Mouse (Mus musculus) MEL (cell line): ENCODE results near the gene Smarcc2. TPM values are rescaled to one million over a fixed set of nuclear protein-coding genes. Genes with fewer than 3 reads are reported as not detected.
"Not testable (repeated sequence)": the region's sequence is repeated elsewhere in the genome, so short reads cannot be mapped to it uniquely, and the experiment has no call there.

Experiments
- DNase-seq: peaks from one replicate; pipeline ENCODE4 v3.0.0; 2011; ENCODE audit warnings: low read depth, low spot score
- H3K27ac ChIP-seq: 2 replicates; pipeline ENCODE4 v1.5.1; 2012; ENCODE audit warnings: low read depth, mild to moderate bottlenecking, control low read depth, low read length, moderate library complexity; ENCODE audit not compliant: control insufficient read depth
- H3K27me3 ChIP-seq, 2 experiments: fragments of 150-350 bp in 1 of 2; sonication (generic) in 1 of 2; 2 replicates each; pipeline ENCODE4 v1.6.1; 2012; ENCODE audit warnings: low read length in 2 of 2, mild to moderate bottlenecking in 2 of 2, improper control_type of control experiment in 1 of 2, moderate library complexity in 1 of 2; ENCODE audit not compliant: insufficient read depth in 2 of 2, control insufficient read depth in 1 of 2
- H3K36me3 ChIP-seq, 2 experiments: 2 replicates each; pipeline ENCODE4 v1.6.1; 2012 to 2014; ENCODE audit warnings: low read length in 2 of 2, improper control_type of control experiment in 1 of 2, inconsistent platforms in 1 of 2, mild to moderate bottlenecking in 1 of 2; ENCODE audit not compliant: insufficient read depth in 2 of 2, control insufficient read depth in 1 of 2
- H3K4me1 ChIP-seq, 2 experiments: fragments of 150-350 bp in 1 of 2; sonication (generic) in 1 of 2; 2 replicates each; pipeline ENCODE4 v1.6.1; 2012; ENCODE audit warnings: low read length in 2 of 2, improper control_type of control experiment in 1 of 2, mild to moderate bottlenecking in 1 of 2; ENCODE audit not compliant: insufficient read depth in 2 of 2, control insufficient read depth in 1 of 2
- H3K4me3 ChIP-seq, 2 experiments: fragments of 150-350 bp in 1 of 2; sonication (generic) in 1 of 2; 2 replicates each; pipeline ENCODE4 v1.5.1; 2012; ENCODE audit warnings: low read depth in 2 of 2, low read length in 2 of 2, mild to moderate bottlenecking in 2 of 2, moderate library complexity in 2 of 2, control low read depth in 1 of 2, improper control_type of control experiment in 1 of 2; ENCODE audit not compliant: control insufficient read depth in 1 of 2, insufficient read depth in 1 of 2
- H3K79me2 ChIP-seq: 2 replicates; pipeline ENCODE4 v1.6.1; 2012; ENCODE audit warnings: mild to moderate bottlenecking, low read length, moderate library complexity; ENCODE audit not compliant: control insufficient read depth, poor library complexity, insufficient read depth
- H3K9ac ChIP-seq: 2 replicates; pipeline ENCODE4 v1.6.1; 2012; ENCODE audit warnings: low read depth, mild to moderate bottlenecking, control low read depth, low read length, moderate library complexity; ENCODE audit not compliant: control insufficient read depth, poor library complexity, severe bottlenecking
- H3K9me3 ChIP-seq: fragments of 150-350 bp; sonication (generic); replicated peaks from 2 replicates; pipeline ENCODE4 v1.6.1; 2012; ENCODE audit warnings: mild to moderate bottlenecking, low read length, improper control_type of control experiment, moderate library complexity; ENCODE audit not compliant: insufficient read depth
- HCFC1 ChIP-seq: IDR thresholded peaks from 2 replicates; pipeline ENCODE4 v1.6.1; 2012; ENCODE audit warnings: low read depth, mild to moderate bottlenecking, inconsistent platforms, low read length, improper control_type of control experiment, moderate library complexity
- JUND ChIP-seq: IDR thresholded peaks from 2 replicates; pipeline ENCODE4 v1.6.1; 2011; ENCODE audit warnings: low read depth, mild to moderate bottlenecking, improper control_type of control experiment, low read length
- MYC ChIP-seq: IDR thresholded peaks from 2 replicates; pipeline ENCODE4 v1.6.1; 2011; ENCODE audit warnings: low read depth, mild to moderate bottlenecking, low read length, improper control_type of control experiment, moderate library complexity
- POLR2A ChIP-seq, 2 experiments: IDR thresholded peaks; 2 replicates each; pipeline ENCODE4 v1.6.1; 2011 to 2012; ENCODE audit warnings: low read length in 2 of 2, mild to moderate bottlenecking in 2 of 2, control low read depth in 1 of 2, improper control_type of control experiment in 1 of 2, low read depth in 1 of 2, moderate library complexity in 1 of 2; ENCODE audit not compliant: control insufficient read depth in 1 of 2, insufficient read depth in 1 of 2, poor library complexity in 1 of 2
- POLR2AphosphoS2 ChIP-seq: IDR thresholded peaks from 2 replicates; pipeline ENCODE4 v1.6.1; 2011; ENCODE audit warnings: low read length, improper control_type of control experiment
- RAD21 ChIP-seq: IDR thresholded peaks from 2 replicates; pipeline ENCODE4 v1.6.1; 2011; ENCODE audit warnings: mild to moderate bottlenecking, low read depth, low read length, improper control_type of control experiment
- RCOR1 ChIP-seq: IDR thresholded peaks from 2 replicates; pipeline ENCODE4 v1.6.1; 2012; ENCODE audit warnings: low read depth, mild to moderate bottlenecking, inconsistent platforms, low read length, improper control_type of control experiment
- TAL1 ChIP-seq: IDR thresholded peaks from 2 replicates; pipeline ENCODE4 v1.6.1; 2012; ENCODE audit warnings: mild to moderate bottlenecking, inconsistent platforms, low read length, moderate library complexity, mixed read lengths
- ZMIZ1 ChIP-seq: IDR thresholded peaks from 2 replicates; pipeline ENCODE4 v1.6.1; 2012; ENCODE audit warnings: low read depth, mild to moderate bottlenecking, inconsistent platforms, low read length, improper control_type of control experiment, moderate library complexity
- ZNF384 ChIP-seq: IDR thresholded peaks from 2 replicates; pipeline ENCODE4 v1.6.1; 2012; ENCODE audit warnings: low read depth, mild to moderate bottlenecking, inconsistent platforms, low read length, improper control_type of control experiment
- polyA plus RNA-seq, 2 experiments: library from polyadenylated mRNA; stranded (reverse) in 1 of 2; unstranded in 1 of 2; fragments of >175 nt in 1 of 2; fragments of >200 nt in 1 of 2; gene quantifications; 2 replicates each; pipeline versions ENCODE4 v1.2.1 to v1.2.4; 2012; ENCODE audit warnings: low replicate concordance in 2 of 2, low read depth in 1 of 2; ENCODE audit not compliant: insufficient read length in 2 of 2, insufficient read depth in 1 of 2, missing spikeins in 1 of 2
- total RNA-seq: library from RNA; depleted of rRNA; stranded (reverse); fragments of 300-350 nt; gene quantifications from 2 replicates; pipeline ENCODE4 v1.2.3, GENCODE M21; 2012

The Smarcc2 gene
- total and polyA plus RNA-seq, 3 experiments: 24.8 to 226 (median 68.8) TPM

GRCm38 (mm10) chr10:128489785-128490184 is 30.7 kb downstream of the Smarcc2 start:
- no peak overlapping the region for H3K27ac ChIP-seq
- peaks cover 6 to 12% of the 10 kb centered on the region in 2 experiments for H3K36me3 ChIP-seq
- peaks cover 31% of the 10 kb centered on the region for H3K79me2 ChIP-seq
- no peak overlapping the region for H3K9ac ChIP-seq
- peaks cover 0 to 7% of the 10 kb centered on the region in 2 experiments; a peak in 2 of 4 replicates for H3K4me1 ChIP-seq
- no peaks in the 10 kb centered on the region for H3K27me3 ChIP-seq
- TF ChIP-seq RAD21: no peak
- TF ChIP-seq MYC: no peak
- TF ChIP-seq RCOR1: no peak
- TF ChIP-seq ZNF384: no peak
- no peaks in the 10 kb centered on the region for H3K9me3 ChIP-seq
- no peak for DNase-seq
- H3K4me3 ChIP-seq: no peak overlapping the region

DNA sequence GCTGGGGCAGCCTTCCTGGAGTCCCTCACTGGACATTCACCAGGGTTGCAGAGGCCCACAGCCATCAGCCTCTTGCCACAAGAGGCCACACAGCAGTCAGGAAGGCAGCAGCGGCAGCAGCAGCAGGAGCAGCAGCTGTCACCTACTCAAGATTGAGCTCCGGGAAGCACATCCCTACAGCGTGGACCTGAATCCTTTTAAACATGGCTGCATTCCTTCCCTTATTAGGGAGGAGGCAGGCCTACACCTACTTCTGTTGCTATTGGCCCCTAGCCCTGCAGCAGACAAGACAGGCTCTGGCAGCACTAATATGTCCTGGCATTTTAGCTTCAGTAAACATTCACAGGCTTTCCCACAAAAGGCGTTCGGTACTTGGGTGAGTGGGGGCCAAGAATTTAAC is 31.2 kb downstream of the Smarcc2 start:
- H3K27me3 ChIP-seq: no peaks in the 10 kb centered on the region
- no peak for DNase-seq
- no peak overlapping the region for H3K9ac ChIP-seq
- peak; percentile 33; the same call in 1 of the 2 replicates for TF ChIP-seq POLR2AphosphoS2
- peak; percentile 36; the same call in 1 of the 2 replicates for TF ChIP-seq ZMIZ1
- TF ChIP-seq HCFC1: no peak
- TF ChIP-seq, all 39 proteins: peak for 2
- Histone ChIP-seq H3K4me1 (peaks cover 1 to 11% of the 10 kb centered on the region in 2 experiments), H3K36me3 (peaks cover 7 to 10% of the 10 kb centered on the region in 2 experiments), H3K27ac (no peak overlapping the region), H3K79me2 (peaks cover 35% of the 10 kb centered on the region), H3K4me3 (no peak overlapping the region), H3K9me3 (no peaks in the 10 kb centered on the region)

GRCm38 (mm10) chr10:128490912-128491311 is 31.9 kb downstream of the Smarcc2 start:
- H3K27ac ChIP-seq: no peak overlapping the region
- DNase-seq: no peak
- H3K4me3 ChIP-seq: no peak overlapping the region
- H3K9ac ChIP-seq: no peak overlapping the region
- peaks cover 6 to 17% of the 10 kb centered on the region in 2 experiments for H3K4me1 ChIP-seq
- H3K27me3 ChIP-seq: no peaks in the 10 kb centered on the region
- no peak for TF ChIP-seq JUND
- H3K9me3 ChIP-seq: no peaks in the 10 kb centered on the region
- H3K79me2 ChIP-seq: peaks cover 36% of the 10 kb centered on the region
- peaks cover 10 to 14% of the 10 kb centered on the region in 2 experiments for H3K36me3 ChIP-seq

DNA sequence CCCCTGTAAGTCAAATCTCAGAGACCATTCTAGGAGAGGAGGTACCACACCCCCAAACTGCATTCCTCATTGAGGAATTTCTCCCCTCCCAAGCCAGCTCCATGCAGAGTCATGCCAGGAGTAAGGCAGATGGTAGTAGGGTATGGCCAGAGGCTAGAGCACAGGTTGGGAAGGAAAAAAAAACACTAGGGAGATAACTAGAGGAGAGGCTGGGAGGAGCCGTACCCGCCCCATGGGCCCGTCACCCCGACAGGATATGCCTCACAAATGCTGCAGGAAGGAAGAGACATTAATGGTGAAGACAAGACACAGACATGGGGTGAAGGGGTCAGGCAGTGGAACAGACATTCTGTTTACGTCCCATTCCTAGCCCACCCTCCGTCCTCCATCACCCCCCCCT is 32.4 kb downstream of the Smarcc2 start:
- Histone ChIP-seq H3K27ac (no peak overlapping the region), H3K79me2 (peaks cover 36% of the 10 kb centered on the region), H3K9me3 (no peaks in the 10 kb centered on the region), H3K4me1 (peaks cover 10 to 22% of the 10 kb centered on the region in 2 experiments), H3K9ac (no peak overlapping the region), H3K4me3 (no peak overlapping the region), H3K27me3 (no peaks in the 10 kb centered on the region), H3K36me3 (peaks cover 10 to 18% of the 10 kb centered on the region in 2 experiments)
- no peak for TF ChIP-seq TAL1
- 0 out of 4 replicates have a peak, but pooled peaks of 1 of the 2 experiments have one; percentile 10 for TF ChIP-seq POLR2A (IDR thresholded peaks at IDR 0.05; ENCODE audit: control insufficient read depth in 1 of 2, insufficient read depth in 1 of 2, low read depth in 1 of 2, low read length in 2 of 2, poor library complexity in 1 of 2)
- DNase-seq: no peak

- not testable (repeated sequence) for H3K27ac ChIP-seq, H3K9me3 ChIP-seq, DNase-seq, H3K27me3 ChIP-seq
- Histone ChIP-seq H3K9ac (peak overlapping the region; percentile 94), H3K4me3 (peak overlapping the region; percentile 95 to 99; a peak in 3 of 4 replicates), H3K4me1 (peaks cover 10 to 27% of the 10 kb centered on the region in 2 experiments), H3K36me3 (peaks cover 10 to 18% of the 10 kb centered on the region in 2 experiments), H3K79me2 (peaks cover 36% of the 10 kb centered on the region)
These were observed 33.0 kb downstream of the Smarcc2 start for GRCm38 (mm10) chr10:128492051-128492450.
